Mouse (Mus musculus) lung, postnatal 0 days (tissue): ENCODE results near the gene Sdhd. TPM values are rescaled to one million over a fixed set of nuclear protein-coding genes. Genes with fewer than 3 reads are reported as not detected.

Experiments
- ATAC-seq: fragments of 200-750 bp; cut with Nextera tagmentation; 2 replicates; pipeline ENCODE4 v1.8.0; 2017; ENCODE audit warnings: moderate library complexity
- DNase-seq: peaks from one replicate; pipeline ENCODE4 v3.0.0-alpha.2; 2016; ENCODE audit warnings: low spot score
- H3K27ac ChIP-seq: fragments of 300-500 bp; sonication (generic); 2 replicates; pipeline ENCODE4 v1.5.1; 2014; ENCODE audit warnings: antibody characterized with exemption, mild to moderate bottlenecking, low read length, mixed read lengths
- H3K27me3 ChIP-seq: fragments of 300-500 bp; sonication (generic); replicated peaks from 2 replicates; pipeline ENCODE4 v1.6.1; 2014; ENCODE audit warnings: low read length, mixed read lengths; ENCODE audit not compliant: insufficient read depth
- H3K36me3 ChIP-seq: fragments of 300-500 bp; sonication (generic); 2 replicates; pipeline ENCODE4 v1.6.1; 2014; ENCODE audit warnings: low read length, mixed read lengths; ENCODE audit not compliant: insufficient read depth
- H3K4me1 ChIP-seq: fragments of 300-500 bp; sonication (generic); 2 replicates; pipeline ENCODE4 v1.6.1; 2014; ENCODE audit warnings: antibody characterized with exemption, low read depth, low read length, mixed read lengths; ENCODE audit not compliant: insufficient read depth
- H3K4me2 ChIP-seq: fragments of 300-500 bp; sonication (generic); replicated peaks from 2 replicates; pipeline ENCODE4 v1.6.1; 2014; ENCODE audit warnings: low read depth, mild to moderate bottlenecking, low read length, moderate library complexity, mixed read lengths
- H3K4me3 ChIP-seq: fragments of 300-500 bp; sonication (generic); 2 replicates; pipeline ENCODE4 v1.5.1; 2014; ENCODE audit warnings: low read depth, low read length
- H3K9ac ChIP-seq: fragments of 300-500 bp; sonication (generic); replicated peaks from 2 replicates; pipeline ENCODE4 v1.6.1; 2014; ENCODE audit warnings: low read depth, mild to moderate bottlenecking
- H3K9me3 ChIP-seq: fragments of 300-500 bp; sonication (generic); 2 replicates; pipeline ENCODE4 v1.6.1; 2016; ENCODE audit warnings: low read length, mixed read lengths
- CTCF ChIP-seq: IDR thresholded peaks from 2 replicates; pipeline ENCODE4 v1.5.1; 2016; ENCODE audit warnings: antibody characterized with exemption, mild to moderate bottlenecking
- EP300 ChIP-seq: IDR thresholded peaks from 2 replicates; pipeline ENCODE4 v1.6.1; 2016; ENCODE audit warnings: antibody characterized with exemption, mild to moderate bottlenecking, control low read depth
- WGBS: fragments of 180-500 bp; shearing (Covaris S2); extraction: QIAGEN DNeasy Blood & Tissue Kit; methylation state at CpG from one replicate; pipeline ENCODE4 v1.1.7; 2014; 5-methylcytosine and 5-hydroxymethylcytosine counted together
- polyA plus RNA-seq: library from polyadenylated mRNA; unstranded; fragments of >200 nt; fragmentation: Nextera tagmentation; extraction: Ambion mirVana; gene quantifications from 2 replicates; pipeline ENCODE4 v1.2.1, GENCODE M21; 2015

Gene Sdhd
- polyA plus RNA-seq, 1 experiment from 2014 or later, result 252 TPM

GRCm38 (mm10) chr9:50590856-50591518 is 12.6 kb downstream of the Sdhd start:
- Histone ChIP-seq H3K9me3 (no peaks in the 10 kb centered on the region), H3K27me3 (no peaks in the 10 kb centered on the region), H3K27ac (peak overlapping the region; percentile 47; the same call in 1 of the 2 replicates), H3K36me3 (0 out of 2 replicates have a peak, but pooled peaks cover 3% of the 10 kb centered on the region), H3K4me1 (no peaks in the 10 kb centered on the region), H3K4me2 (no peak overlapping the region), H3K4me3 (no peak overlapping the region), H3K9ac (no peak overlapping the region)
- peak; percentile 76 for DNase-seq
- ATAC-seq, result peak; percentile 57
- 65% methylated on average over 10 of the region's 10 CpGs for WGBS
- no peak for TF ChIP-seq EP300

- Histone ChIP-seq H3K27ac (no peak overlapping the region), H3K4me3 (no peak overlapping the region), H3K9ac (no peak overlapping the region), H3K36me3 (no peaks in the 10 kb centered on the region), H3K4me1 (no peaks in the 10 kb centered on the region), H3K27me3 (no peaks in the 10 kb centered on the region), H3K4me2 (no peak overlapping the region), H3K9me3 (no peaks in the 10 kb centered on the region)
- DNase-seq (no peak), ATAC-seq (no peak)
- TF ChIP-seq EP300, result no peak
- TF ChIP-seq CTCF, result no peak
- WGBS, result 45% methylated on average over 4 of the region's 4 CpGs
Measured at GRCm38 (mm10) chr9:50586955-50587354, 16.7 kb downstream of the Sdhd start.

- Histone ChIP-seq H3K27me3 (no peaks in the 10 kb centered on the region), H3K4me1 (no peaks in the 10 kb centered on the region), H3K9ac (no peak overlapping the region), H3K9me3 (no peaks in the 10 kb centered on the region), H3K36me3 (no peaks in the 10 kb centered on the region), H3K27ac (no peak overlapping the region), H3K4me2 (no peak overlapping the region), H3K4me3 (no peak overlapping the region)
- no peak for ATAC-seq
- no peak for DNase-seq
- WGBS, result 74% methylated on average over 6 of the region's 6 CpGs
- TF ChIP-seq CTCF, result no peak
- TF ChIP-seq EP300, result no peak
Measured at GRCm38 (mm10) chr9:50585145-50585818, 18.3 kb downstream of the Sdhd start.

- ATAC-seq (no peak), DNase-seq (no peak)
- H3K36me3 ChIP-seq, result no peaks in the 10 kb centered on the region
Measured at GRCm38 (mm10) chr9:50580370-50580769, 23.2 kb downstream of the Sdhd start.

GRCm38 (mm10) chr9:50569599-50570525 is 33.8 kb downstream of the Sdhd start:
- Histone ChIP-seq H3K27ac (no peak overlapping the region), H3K36me3 (no peaks in the 10 kb centered on the region), H3K4me3 (no peak overlapping the region), H3K27me3 (no peaks in the 10 kb centered on the region), H3K9ac (no peak overlapping the region), H3K9me3 (no peaks in the 10 kb centered on the region), H3K4me1 (no peaks in the 10 kb centered on the region), H3K4me2 (no peak overlapping the region)
- TF ChIP-seq EP300, result no peak
- ATAC-seq (no peak), DNase-seq (no peak)
- WGBS, result 58% methylated on average over 10 of the region's 10 CpGs

More at GRCm38 (mm10) chr9:50580370-50580769, 23.2 kb downstream of the Sdhd start:
- H3K9me3 ChIP-seq, result no peaks in the 10 kb centered on the region
- WGBS, result 27% methylated on average over 4 of the region's 4 CpGs
- no peak overlapping the region for H3K9ac ChIP-seq
- TF ChIP-seq CTCF, result no peak
- no peak for TF ChIP-seq EP300
- no peaks in the 10 kb centered on the region for H3K27me3 ChIP-seq
- no peak overlapping the region for H3K4me3 ChIP-seq
- no peak overlapping the region for H3K27ac ChIP-seq
- no peaks in the 10 kb centered on the region for H3K4me1 ChIP-seq
- no peak overlapping the region for H3K4me2 ChIP-seq

GRCm38 (mm10) chr9:50567881-50568280 is 35.7 kb downstream of the Sdhd start:
- ATAC-seq, result no peak
- Histone ChIP-seq H3K27ac (no peak overlapping the region), H3K4me3 (no peak overlapping the region), H3K4me2 (no peak overlapping the region), H3K27me3 (no peaks in the 10 kb centered on the region), H3K9ac (no peak overlapping the region), H3K36me3 (no peaks in the 10 kb centered on the region), H3K9me3 (no peaks in the 10 kb centered on the region), H3K4me1 (no peaks in the 10 kb centered on the region)
- TF ChIP-seq CTCF, result no peak
- TF ChIP-seq EP300, result no peak
- WGBS, result 70% methylated on average over 2 of the region's 2 CpGs
- no peak for DNase-seq
